Mouse (Mus musculus) lung, postnatal 36 days (tissue): ENCODE measurements around the gene Car14.
A peak's percentile ranks its signal among the peaks of the same experiment; 100 is the strongest.
"Not testable (repeated sequence)": the region's sequence is repeated elsewhere in the genome, so short reads cannot be mapped to it uniquely, and the experiment has no call there.

ENCODE experiments used
- DNase-seq: peaks from one replicate; pipeline ENCODE4 v3.0.0; 2022; ENCODE audit warnings: mixed read lengths

The Car14 gene

GRCm38 (mm10) chr3:95923429-95923828 is 18.9 kb upstream of the Car14 start:
- DNase-seq, result not testable (repeated sequence)

GRCm38 (mm10) chr3:95920532-95920931 is 16.0 kb upstream of the Car14 start:
- DNase-seq, result not testable (repeated sequence)

- DNase-seq, result no peak
Measured at GRCm38 (mm10) chr3:95916760-95917159, 12.3 kb upstream of the Car14 start.

- DNase-seq, result no peak
Measured at GRCm38 (mm10) chr3:95914706-95915105, 10.2 kb upstream of the Car14 start.

GRCm38 (mm10) chr3:95907613-95908012 is 3.1 kb upstream of the Car14 start:
- no peak for DNase-seq

- peak; percentile 73 for DNase-seq
Measured at GRCm38 (mm10) chr3:95906860-95907259, 2.4 kb upstream of the Car14 start.

GRCm38 (mm10) chr3:95905940-95906492 is 1.5 kb upstream of the Car14 start:
- peak; percentile 79 for DNase-seq

GRCm38 (mm10) chr3:95905146-95905939 is 852 bp upstream of the Car14 start:
- peak; percentile 82 for DNase-seq

GRCm38 (mm10) chr3:95903753-95904502 is 563 bp downstream of the Car14 start:
- no peak for DNase-seq

- no peak for DNase-seq
Measured at GRCm38 (mm10) chr3:95902643-95903042, 1.8 kb downstream of the Car14 start.

GRCm38 (mm10) chr3:95902373-95902625 is 2.2 kb downstream of the Car14 start:
- no peak for DNase-seq

GRCm38 (mm10) chr3:95901616-95902372 is 2.7 kb downstream of the Car14 start:
- DNase-seq, result no peak

GRCm38 (mm10) chr3:95899800-95900524 is 4.5 kb downstream of the Car14 start:
- DNase-seq, result no peak

GRCm38 (mm10) chr3:95895501-95895900 is 9.0 kb downstream of the Car14 start:
- DNase-seq, result not testable (repeated sequence)

GRCm38 (mm10) chr3:95894317-95895160 is 10.0 kb downstream of the Car14 start:
- DNase-seq, result peak; percentile 87

GRCm38 (mm10) chr3:95893606-95894316 is 10.7 kb downstream of the Car14 start, which contains the start of gene Aph1a:
Gene Aph1a, plus strand, starts transcription at chr3:95893969.
- DNase-seq, result peak; percentile 99

- peak; percentile 77 for DNase-seq
Measured at GRCm38 (mm10) chr3:95893126-95893525, 11.4 kb downstream of the Car14 start.

- peak; percentile 70 for DNase-seq
Measured at GRCm38 (mm10) chr3:95892066-95893052, 12.1 kb downstream of the Car14 start.
